Mouse (Mus musculus) large intestine, adult 2 months (tissue): Measurements from ENCODE around the gene Ggt6. TPM values are rescaled to one million over a fixed set of nuclear protein-coding genes. Genes with fewer than 3 reads are reported as not detected.

Source experiments
- DNase-seq: peaks from one replicate; pipeline ENCODE4 v3.0.0-alpha.2; 2012; ENCODE audit warnings: low read depth, low spot score
- WGBS: fragments of 180-500 bp; shearing (Covaris S2); methylation state at CpG from one replicate; pipeline ENCODE4 v1.1.7; 2018; 5-methylcytosine and 5-hydroxymethylcytosine counted together
- polyA plus RNA-seq: library from polyadenylated mRNA; depleted of rRNA; stranded (reverse); fragments of >200 nt; gene quantifications from 2 replicates; pipeline ENCODE4 v1.2.3, GENCODE M21; 2012; rRNA removed

Ggt6 gene
- 51.0 and 54.3 TPM in 2 replicates for polyA plus RNA-seq

GRCm38 (mm10) chr11:72434963-72435693 is at the start of gene Ggt6:
Gene Ggt6 (plus strand): TSS chr11:72435526.
- peak; percentile 91 for DNase-seq
- WGBS, result 28% methylated on average over 11 of the region's 11 CpGs

- 97% methylated on average over 6 of the region's 6 CpGs for WGBS
- no peak for DNase-seq
These were observed 47.2 kb upstream of the Ggt6 start for GRCm38 (mm10) chr11:72388113-72388529.

DNA sequence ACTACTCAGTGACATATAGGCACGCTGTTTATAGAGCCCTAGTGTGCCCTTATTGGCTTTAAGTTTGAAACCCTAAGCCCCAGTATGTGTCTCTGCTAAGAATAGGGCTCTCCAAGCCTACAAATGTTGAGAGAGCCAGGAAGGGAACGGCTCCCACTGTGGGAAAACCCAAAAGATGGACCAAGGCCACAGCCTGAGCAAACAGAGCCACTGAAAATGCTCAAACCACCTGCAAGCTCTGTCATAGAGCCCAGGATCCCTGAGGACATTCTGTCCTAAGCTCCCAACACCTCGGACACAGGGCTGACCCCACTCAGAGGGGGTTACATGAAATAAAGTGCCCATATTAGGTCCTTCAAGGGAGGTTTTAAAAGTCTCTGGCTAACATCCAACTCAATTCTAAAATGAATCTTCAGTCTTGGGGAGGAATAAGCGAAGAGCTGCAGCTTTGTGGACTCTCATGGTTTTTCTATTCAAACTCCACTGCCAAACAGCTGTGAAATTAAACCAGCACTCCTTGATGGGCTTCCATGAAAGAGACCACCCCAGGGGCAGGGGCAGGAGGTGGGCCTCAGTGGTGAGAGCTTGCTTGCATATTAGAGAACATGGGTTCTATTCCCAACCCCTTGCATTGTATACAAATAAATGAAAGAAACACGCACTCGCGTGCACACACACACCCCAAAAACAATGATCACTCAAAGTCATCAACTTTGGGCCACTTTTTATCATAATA is 45.8 kb upstream of the Ggt6 start:
- DNase-seq, result no peak
- WGBS, result 82% methylated on average over 7 of the region's 7 CpGs

GRCm38 (mm10) chr11:72391181-72391580 is 44.1 kb upstream of the Ggt6 start:
- no peak for DNase-seq
- 91% methylated on average over 13 of the region's 13 CpGs for WGBS

GRCm38 (mm10) chr11:72393243-72393642 is 42.1 kb upstream of the Ggt6 start:
- no peak for DNase-seq
- 84% methylated on average over 3 of the region's 3 CpGs for WGBS

DNA sequence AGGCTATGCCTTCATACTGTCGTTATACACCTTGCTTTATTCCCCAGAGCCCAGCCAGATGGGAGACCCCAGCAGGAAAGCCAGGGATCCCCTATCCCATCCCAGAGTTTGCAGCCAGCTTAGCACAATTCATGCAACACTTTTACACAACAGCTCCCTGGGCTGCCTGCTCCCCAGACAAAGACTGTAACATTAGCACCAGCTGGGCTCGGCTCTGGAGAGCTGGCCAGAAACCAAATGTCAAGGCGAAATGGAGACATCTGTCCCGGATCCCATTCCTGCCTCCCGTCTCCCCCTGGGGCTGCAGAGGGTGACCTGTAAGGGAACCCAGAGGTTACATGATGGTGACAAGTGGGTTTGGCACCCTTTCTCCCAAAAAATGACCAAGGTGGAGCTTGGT is 41.7 kb upstream of the Ggt6 start:
- 53% methylated on average over 5 of the region's 5 CpGs for WGBS
- DNase-seq, result no peak

- 78% methylated on average over 2 of the region's 2 CpGs for WGBS
- DNase-seq, result no peak
These were observed 40.6 kb upstream of the Ggt6 start for GRCm38 (mm10) chr11:72394694-72395093.

DNA sequence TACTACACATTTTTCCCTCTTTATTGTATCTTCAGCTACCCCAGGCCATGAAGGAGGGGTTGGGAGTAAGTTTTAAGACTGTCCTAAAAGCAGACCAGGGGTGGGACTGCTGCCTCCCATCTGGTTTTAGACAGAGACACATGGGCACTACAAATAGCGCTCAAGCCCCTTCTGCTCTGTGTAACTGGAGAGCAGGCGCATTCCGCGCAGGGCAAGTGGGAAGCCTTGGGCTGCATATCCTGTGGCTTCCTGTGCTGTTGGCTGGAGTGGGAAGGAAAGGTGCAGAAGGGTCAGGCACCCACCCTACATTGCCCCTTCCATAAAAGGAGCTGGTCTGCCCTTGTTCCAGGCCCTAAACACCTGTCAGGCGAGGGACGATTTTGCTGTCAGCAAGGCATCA is 39.7 kb upstream of the Ggt6 start:
- DNase-seq, result no peak
- 88% methylated on average over 6 of the region's 6 CpGs for WGBS

DNA sequence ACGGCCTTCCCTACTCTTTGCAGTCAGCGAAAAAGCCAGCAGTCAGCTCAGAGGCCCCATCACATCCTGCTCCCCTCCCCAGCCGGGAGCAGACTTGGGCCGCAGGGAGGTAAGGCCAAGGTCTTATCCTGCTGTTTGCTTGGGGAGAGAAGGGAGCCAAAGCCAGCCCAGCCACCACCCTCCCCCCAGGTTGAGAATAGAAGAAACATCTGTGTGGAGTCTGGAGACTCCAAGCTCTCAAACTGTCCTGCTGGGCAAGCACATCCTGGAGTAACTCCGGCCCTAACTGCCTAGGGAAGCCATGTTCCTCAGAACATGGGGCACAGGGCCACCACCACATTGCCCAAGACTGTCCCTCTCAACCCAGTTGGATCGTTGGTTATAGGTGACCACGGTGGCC is 38.7 kb upstream of the Ggt6 start:
- DNase-seq, result no peak
- WGBS, result 78% methylated on average over 7 of the region's 7 CpGs

- DNase-seq, result no peak
- 35% methylated on average over 10 of the region's 10 CpGs for WGBS
These were observed 38.3 kb upstream of the Ggt6 start for GRCm38 (mm10) chr11:72397072-72397471.

DNA sequence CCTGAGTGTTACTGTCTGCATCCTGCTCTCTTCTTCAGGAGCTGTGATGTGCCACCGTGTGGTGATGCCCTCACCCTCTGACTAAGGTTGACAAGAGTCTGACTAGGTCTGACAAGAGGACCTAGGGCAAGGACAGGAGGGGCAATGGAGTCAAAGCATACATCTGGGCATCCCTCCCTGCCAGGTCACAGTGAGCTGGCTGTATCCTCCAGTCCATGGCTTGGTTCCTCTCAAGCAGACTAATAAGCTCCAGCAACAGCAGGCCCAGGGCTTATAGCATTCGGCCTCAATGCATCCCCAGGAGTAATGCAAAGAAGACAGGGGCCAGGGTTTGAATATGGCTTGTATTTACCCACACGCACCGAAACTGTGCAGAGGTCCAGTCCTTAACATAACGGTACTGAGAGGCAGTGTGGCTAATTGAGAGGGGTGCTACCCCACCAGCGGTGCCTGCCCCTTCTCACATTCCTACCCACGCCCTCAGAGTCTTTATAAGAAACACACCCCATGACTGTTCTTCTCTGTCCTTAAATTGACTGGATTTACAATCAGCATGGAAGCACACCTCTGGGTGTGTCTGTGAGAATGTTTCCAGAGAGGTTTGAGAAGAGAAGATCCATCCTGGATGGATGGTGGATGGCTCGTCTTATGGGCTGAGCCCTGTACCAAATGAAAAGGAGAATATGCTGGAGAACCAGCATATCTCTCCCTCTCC is 37.4 kb upstream of the Ggt6 start:
- 70% methylated on average over 8 of the region's 8 CpGs for WGBS
- DNase-seq, result no peak

DNA sequence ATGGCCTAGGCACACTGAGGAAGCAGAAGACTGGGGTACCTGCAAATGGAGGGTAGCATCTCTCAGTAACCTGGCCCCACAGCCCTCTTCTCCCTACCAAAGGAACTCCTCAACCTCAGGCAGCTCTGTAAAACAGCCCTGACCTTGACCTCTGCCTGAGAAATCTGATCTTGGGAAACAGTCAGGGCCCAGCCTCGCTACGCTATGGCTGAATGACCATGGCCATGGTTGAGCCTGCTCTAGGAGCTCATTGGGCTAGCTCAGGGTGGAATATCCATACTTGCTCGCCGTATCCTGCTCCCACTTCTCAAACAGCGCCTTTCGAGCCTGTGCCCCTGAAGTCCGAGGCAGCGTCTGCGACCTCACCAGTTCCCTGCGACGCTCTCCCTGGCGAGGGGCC is 34.3 kb upstream of the Ggt6 start:
- no peak for DNase-seq

GRCm38 (mm10) chr11:72402017-72402416 is 33.3 kb upstream of the Ggt6 start:
- DNase-seq, result no peak
- WGBS, result 74% methylated on average over 5 of the region's 5 CpGs

More for the DNA sequence above, 34.3 kb upstream of the Ggt6 start:
- WGBS, result 94% methylated on average over 12 of the region's 12 CpGs

DNA sequence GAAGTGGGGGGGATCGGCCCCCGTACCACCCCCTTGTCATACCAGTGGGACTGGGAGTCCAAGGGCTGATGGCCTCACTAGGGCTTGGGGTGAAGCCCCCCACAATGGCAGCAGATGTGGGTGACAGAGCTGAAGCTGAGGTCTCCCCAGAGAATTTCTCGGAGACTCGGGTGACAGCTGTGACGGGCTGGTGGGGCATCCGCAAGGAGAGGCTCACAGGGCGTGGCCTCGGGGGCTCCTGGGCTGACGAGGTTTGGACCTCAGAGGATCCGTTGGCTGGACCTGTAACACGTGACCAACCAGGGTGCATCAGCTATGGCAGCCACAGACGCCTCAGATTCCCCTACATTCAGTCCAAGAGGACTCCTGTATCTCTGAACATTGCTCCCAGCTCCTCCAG is 32.4 kb upstream of the Ggt6 start:
- DNase-seq, result no peak
- whole genome bisulfite sequencing, result 86% methylated on average over 12 of the region's 12 CpGs

GRCm38 (mm10) chr11:72405532-72405931 is 29.8 kb upstream of the Ggt6 start:
- WGBS, result 80% methylated on average over 4 of the region's 4 CpGs
- no peak for DNase-seq

DNA sequence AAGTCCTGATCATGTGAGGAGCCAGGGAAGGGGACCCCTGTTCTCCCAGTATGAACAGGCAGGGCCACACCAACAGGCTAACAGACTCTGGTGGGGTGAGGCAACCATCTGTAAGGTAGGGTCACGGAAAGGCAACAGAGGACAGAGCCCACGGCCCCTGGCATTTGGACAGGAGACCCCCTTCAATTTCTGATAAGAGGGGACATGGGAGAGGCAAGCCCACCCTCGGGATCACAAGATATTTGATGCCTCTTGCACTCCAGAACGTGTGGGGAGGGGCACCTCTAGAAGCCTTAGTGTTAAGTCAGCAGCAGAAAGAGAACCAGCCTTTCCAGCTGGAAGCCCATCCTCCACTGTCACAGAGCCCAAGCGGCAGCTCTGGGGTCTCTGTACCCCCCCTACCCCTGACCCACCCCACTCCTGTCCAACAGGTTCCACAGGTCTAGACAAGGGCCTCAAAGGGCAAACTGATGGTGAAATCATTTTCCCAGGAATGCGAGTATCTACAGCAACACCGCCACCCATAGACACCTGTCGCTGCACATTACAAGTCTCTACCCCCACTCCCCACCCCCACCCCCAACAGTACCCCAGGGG is 29.1 kb upstream of the Ggt6 start:
- no peak for DNase-seq
- whole genome bisulfite sequencing, result 58% methylated on average over 8 of the region's 8 CpGs

- 51% methylated on average over 3 of the region's 3 CpGs for WGBS
- DNase-seq, result no peak
These were observed 28.2 kb upstream of the Ggt6 start for GRCm38 (mm10) chr11:72407081-72407480.

DNA sequence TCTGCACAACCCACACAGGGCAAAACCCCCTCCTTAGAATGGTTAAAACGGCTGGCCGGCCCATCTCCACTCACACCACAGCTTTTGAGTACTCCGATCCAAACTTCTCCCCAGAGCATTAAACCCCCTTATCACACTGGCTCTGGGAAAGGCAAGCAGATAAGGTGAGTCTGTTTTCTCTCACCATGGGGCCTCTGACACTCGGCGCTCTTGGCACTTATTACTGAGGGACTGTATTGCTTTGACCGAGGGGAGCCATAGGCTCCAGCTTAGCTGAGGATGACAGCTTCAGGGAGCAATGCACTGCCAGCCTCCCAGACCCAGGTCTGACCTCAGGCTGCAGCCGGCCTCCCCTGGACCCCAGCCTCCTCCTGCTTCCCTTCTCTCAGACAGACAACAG is 27.8 kb upstream of the Ggt6 start:
- DNase-seq, result no peak
- WGBS, result 62% methylated on average over 7 of the region's 7 CpGs

- 79% methylated on average over 9 of the region's 9 CpGs for WGBS
- no peak for DNase-seq
These were observed 26.7 kb upstream of the Ggt6 start for GRCm38 (mm10) chr11:72408451-72409170.
